Mouse (Mus musculus) limb, embryonic 13.5 days (tissue): Measurements from ENCODE around the gene Nupr1. TPM values are rescaled to one million over a fixed set of nuclear protein-coding genes. Genes with fewer than 3 reads are reported as not detected.
A peak's percentile ranks its signal among the peaks of the same experiment; 100 is the strongest.
"Not testable (repeated sequence)": the region's sequence is repeated elsewhere in the genome, so short reads cannot be mapped to it uniquely, and the experiment has no call there.

ENCODE experiments used
- ATAC-seq: fragments of 200-750 bp; cut with Nextera tagmentation; 2 replicates; pipeline ENCODE4 v1.8.0; 2017; ENCODE audit warnings: low read depth, moderate number of reproducible peaks, moderate TSS enrichment; ENCODE audit not compliant: low FRiP score
- H3K27ac ChIP-seq: fragments of 300-500 bp; sonication (generic); 2 replicates; pipeline ENCODE4 v1.5.1; 2015; ENCODE audit warnings: inconsistent platforms, mild to moderate bottlenecking, moderate library complexity
- H3K27me3 ChIP-seq: fragments of 300-500 bp; sonication (generic); 2 replicates; pipeline ENCODE4 v1.6.1; 2015; ENCODE audit warnings: mild to moderate bottlenecking, inconsistent platforms
- H3K36me3 ChIP-seq: fragments of 300-500 bp; sonication (generic); 2 replicates; pipeline ENCODE4 v1.6.1; 2015; ENCODE audit warnings: inconsistent platforms, mild to moderate bottlenecking, moderate library complexity
- H3K4me1 ChIP-seq: fragments of 300-500 bp; sonication (generic); 2 replicates; pipeline ENCODE4 v1.6.1; 2015; ENCODE audit warnings: inconsistent platforms
- H3K4me2 ChIP-seq: fragments of 300-500 bp; sonication (generic); replicated peaks from 2 replicates; pipeline ENCODE4 v1.6.1; 2015; ENCODE audit warnings: inconsistent platforms, mild to moderate bottlenecking, moderate library complexity
- H3K4me3 ChIP-seq: fragments of 300-500 bp; sonication (generic); 2 replicates; pipeline ENCODE4 v1.5.1; 2015; ENCODE audit warnings: moderate library complexity, mild to moderate bottlenecking, inconsistent platforms
- H3K9ac ChIP-seq: fragments of 300-500 bp; sonication (generic); 2 replicates; pipeline ENCODE4 v1.6.1; 2015; ENCODE audit warnings: mild to moderate bottlenecking, inconsistent platforms
- H3K9me3 ChIP-seq: fragments of 300-500 bp; sonication (generic); 2 replicates; pipeline ENCODE4 v1.6.1; 2016; ENCODE audit warnings: inconsistent platforms
- WGBS: fragments of 180-500 bp; shearing (Covaris S2); methylation state at CpG from one replicate; pipeline ENCODE4 v1.1.7; 2015; 5-methylcytosine and 5-hydroxymethylcytosine counted together
- polyA plus RNA-seq: library from polyadenylated mRNA; unstranded; fragments of >200 nt; fragmentation: Nextera tagmentation; extraction: Ambion mirVana; gene quantifications from 2 replicates; pipeline ENCODE4 v1.2.1, GENCODE M21; 2015

Gene Nupr1
- polyA plus RNA-seq, 1 experiment from 2014 or later = 4.7 TPM

DNA sequence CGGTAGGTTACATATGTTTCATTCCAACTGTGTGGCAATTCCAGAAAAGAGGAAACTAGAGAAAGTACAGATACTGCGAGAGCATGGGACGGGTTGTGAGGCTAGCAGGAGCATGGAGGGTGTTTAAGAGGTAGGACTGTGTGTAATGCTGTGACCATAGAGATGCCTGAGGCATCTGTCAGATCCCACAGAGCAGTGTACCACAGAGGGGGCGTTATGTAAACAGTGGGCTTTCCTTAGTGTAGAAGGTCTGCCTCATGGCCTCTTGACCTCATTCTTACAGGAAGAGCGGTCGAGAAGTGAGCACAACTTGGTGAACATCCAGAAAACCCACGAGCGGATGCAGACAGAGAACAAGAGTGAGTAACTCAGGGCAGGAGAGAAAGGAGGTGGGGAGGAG is 33.0 kb upstream of the Nupr1 start:
- no peak overlapping the region for H3K27ac ChIP-seq
- H3K4me1 ChIP-seq = no peaks in the 10 kb centered on the region
- H3K9ac ChIP-seq = no peak overlapping the region
- no peak overlapping the region for H3K4me3 ChIP-seq
- H3K4me2 ChIP-seq = no peak overlapping the region
- no peak for ATAC-seq
- H3K9me3 ChIP-seq = no peaks in the 10 kb centered on the region
- no peaks in the 10 kb centered on the region for H3K27me3 ChIP-seq
- H3K36me3 ChIP-seq = peaks cover 65% of the 10 kb centered on the region
- 81% methylated on average over 8 of the region's 8 CpGs for WGBS

DNA sequence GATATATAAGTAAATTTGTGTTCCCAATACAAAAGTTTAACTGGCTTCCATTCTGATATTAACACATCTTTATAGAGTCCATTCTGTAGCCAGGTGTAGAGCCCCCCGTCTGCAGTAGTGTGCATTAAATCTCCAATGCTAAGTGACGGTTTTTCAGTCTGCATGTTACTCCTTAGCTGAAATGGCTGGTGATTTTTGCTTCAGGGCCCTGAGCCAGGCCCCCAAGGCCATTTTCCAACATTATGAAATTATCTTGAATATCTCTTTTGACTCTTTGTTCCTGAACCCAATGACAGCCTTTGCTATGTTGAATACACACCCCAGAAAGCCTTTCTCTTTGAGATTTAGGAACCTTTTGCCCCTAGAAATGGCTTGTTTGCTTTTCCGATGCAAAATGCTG is 29.1 kb upstream of the Nupr1 start:
- Histone ChIP-seq H3K4me1 (no peaks in the 10 kb centered on the region), H3K4me2 (no peak overlapping the region), H3K36me3 (peaks cover 30% of the 10 kb centered on the region), H3K4me3 (no peak overlapping the region), H3K9ac (no peak overlapping the region), H3K9me3 (no peaks in the 10 kb centered on the region), H3K27ac (no peak overlapping the region), H3K27me3 (no peaks in the 10 kb centered on the region)
- ATAC-seq = no peak
- 78% methylated on average over 3 of the region's 3 CpGs for WGBS

DNA sequence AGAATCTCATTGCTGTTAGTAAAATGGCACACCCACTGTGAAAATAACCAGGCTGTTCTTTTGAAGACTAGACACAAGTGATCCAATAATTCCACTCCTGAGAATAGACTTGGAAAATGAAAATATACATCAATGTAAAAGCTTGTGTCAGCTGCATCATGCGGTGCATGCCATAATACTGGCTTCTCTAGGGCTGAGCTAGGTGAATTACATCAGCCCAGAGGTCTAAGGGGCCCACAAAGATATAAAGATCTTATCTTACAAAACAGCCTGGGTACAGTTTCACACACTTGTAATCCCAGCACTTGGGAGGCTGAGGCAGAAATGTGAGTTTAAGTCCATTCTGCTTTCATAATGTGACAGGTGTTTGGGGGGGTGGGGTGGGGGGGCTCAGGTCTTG is 26.9 kb upstream of the Nupr1 start:
- Histone ChIP-seq H3K9ac (no peak overlapping the region), H3K4me1 (no peaks in the 10 kb centered on the region), H3K27me3 (no peaks in the 10 kb centered on the region), H3K4me2 (no peak overlapping the region), H3K9me3 (no peaks in the 10 kb centered on the region), H3K36me3 (peaks cover 9% of the 10 kb centered on the region), H3K4me3 (no peak overlapping the region), H3K27ac (no peak overlapping the region)
- no peak for ATAC-seq
- 74% methylated on average over 1 of the region's 1 CpGs for WGBS

- no peak for ATAC-seq
- no peaks in the 10 kb centered on the region for H3K36me3 ChIP-seq
- H3K4me2 ChIP-seq = no peak overlapping the region
- no peak overlapping the region for H3K27ac ChIP-seq
- 95% methylated on average over 3 of the region's 3 CpGs for WGBS
- no peak overlapping the region for H3K4me3 ChIP-seq
- no peaks in the 10 kb centered on the region for H3K27me3 ChIP-seq
- no peak overlapping the region for H3K9ac ChIP-seq
- no peaks in the 10 kb centered on the region for H3K9me3 ChIP-seq
- H3K4me1 ChIP-seq = no peaks in the 10 kb centered on the region
These were observed 25.0 kb upstream of the Nupr1 start for GRCm38 (mm10) chr7:126655695-126656094.

GRCm38 (mm10) chr7:126653991-126654390 is 23.3 kb upstream of the Nupr1 start:
- Histone ChIP-seq H3K4me1 (peaks cover 6% of the 10 kb centered on the region), H3K9me3 (no peaks in the 10 kb centered on the region), H3K27ac (no peak overlapping the region), H3K4me3 (no peak overlapping the region), H3K9ac (no peak overlapping the region), H3K27me3 (no peaks in the 10 kb centered on the region), H3K4me2 (no peak overlapping the region), H3K36me3 (no peaks in the 10 kb centered on the region)
- ATAC-seq = no peak
- 67% methylated on average over 2 of the region's 2 CpGs for WGBS

DNA sequence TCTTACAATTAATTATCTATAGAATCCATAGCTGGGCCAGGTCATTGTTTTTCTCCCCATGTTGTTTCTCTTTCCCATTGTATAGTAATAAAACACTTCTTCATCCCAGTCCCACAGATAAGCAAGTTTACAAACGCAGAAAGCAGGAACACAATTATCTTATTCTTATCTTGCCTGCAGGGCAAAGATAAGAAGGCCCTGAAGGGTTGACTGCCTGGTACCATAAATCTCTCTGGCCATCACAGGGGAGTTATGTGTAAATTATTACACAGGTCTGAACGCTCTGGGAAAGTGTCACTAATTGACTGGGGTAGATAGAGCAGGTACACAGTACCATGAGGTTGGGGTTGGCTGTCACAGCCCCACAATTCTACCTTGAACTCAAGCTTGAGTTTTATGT is 20.2 kb upstream of the Nupr1 start:
- Histone ChIP-seq H3K27me3 (no peaks in the 10 kb centered on the region), H3K27ac (no peak overlapping the region), H3K4me3 (no peak overlapping the region), H3K9ac (no peak overlapping the region), H3K4me2 (no peak overlapping the region), H3K4me1 (peaks cover 12% of the 10 kb centered on the region), H3K9me3 (no peaks in the 10 kb centered on the region), H3K36me3 (no peaks in the 10 kb centered on the region)
- no peak for ATAC-seq
- WGBS = 55% methylated on average over 2 of the region's 2 CpGs

DNA sequence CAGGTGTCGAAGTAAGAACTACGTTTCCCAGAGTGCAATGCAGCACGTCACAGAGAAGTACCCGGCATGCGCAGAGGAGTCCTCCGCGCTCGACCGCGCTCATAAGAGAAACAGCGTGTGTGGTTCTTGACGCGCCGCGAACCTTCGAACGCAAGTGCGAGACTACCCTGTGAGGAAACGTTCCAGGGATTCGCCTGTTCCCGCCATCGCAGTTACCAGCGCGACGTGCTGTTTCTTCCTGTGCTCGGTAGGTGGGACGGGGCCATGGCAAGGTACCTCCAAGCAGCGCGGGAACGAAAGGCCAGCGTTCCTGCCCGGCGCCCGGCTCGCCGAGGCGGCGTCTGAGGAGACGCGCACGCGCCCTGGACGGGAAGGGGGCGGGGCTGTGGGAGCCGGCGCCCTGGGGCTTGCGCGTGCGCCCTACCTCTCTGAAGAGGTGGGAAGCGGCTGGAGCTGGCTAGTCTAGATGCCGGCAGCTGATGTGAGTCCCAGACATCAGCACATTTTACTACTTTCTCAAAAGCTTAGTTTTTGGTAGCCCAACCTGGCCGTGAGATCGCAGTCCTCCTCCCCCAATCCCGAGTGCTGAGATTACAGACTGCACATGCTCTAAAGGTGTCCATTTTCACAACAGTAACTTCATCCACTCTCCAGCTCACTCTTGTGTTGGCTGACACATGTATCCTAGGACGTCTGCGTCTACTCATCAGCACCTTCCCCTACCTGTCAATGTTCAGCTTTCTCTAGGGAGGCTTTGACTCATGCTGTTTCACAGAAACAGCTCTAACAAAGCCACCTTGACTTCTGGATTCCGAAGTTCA is 18.8 kb upstream of the Nupr1 start, which contains the start of gene Sgf29:
Sgf29 (plus strand) TSS at position 79 of the 821 bp plus-strand sequence.
- Histone ChIP-seq H3K4me2 (peak within 1 kb of the TSS; percentile 81), H3K9me3 (no peaks in the 10 kb centered on the region), H3K4me3 (peak within 1 kb of the TSS; percentile 63), H3K27ac (peak within 1 kb of the TSS; percentile 93), H3K4me1 (peaks cover 12% of the 10 kb centered on the region), H3K27me3 (no peaks in the 10 kb centered on the region), H3K36me3 (no peaks in the 10 kb centered on the region), H3K9ac (peak within 1 kb of the TSS; percentile 74)
- peak; percentile 97 for ATAC-seq
- 1% methylated on average over 57 of the region's 57 CpGs for WGBS

GRCm38 (mm10) chr7:126648486-126648885 is 17.8 kb upstream of the Nupr1 start:
- Histone ChIP-seq H3K4me3 (peak overlapping the region; percentile 63), H3K4me1 (peaks cover 12% of the 10 kb centered on the region), H3K9me3 (no peaks in the 10 kb centered on the region), H3K27ac (no peak overlapping the region), H3K27me3 (no peaks in the 10 kb centered on the region), H3K4me2 (peak overlapping the region; percentile 81), H3K36me3 (no peaks in the 10 kb centered on the region), H3K9ac (no peak overlapping the region)
- WGBS = 81% methylated on average over 4 of the region's 4 CpGs
- ATAC-seq = no peak

DNA sequence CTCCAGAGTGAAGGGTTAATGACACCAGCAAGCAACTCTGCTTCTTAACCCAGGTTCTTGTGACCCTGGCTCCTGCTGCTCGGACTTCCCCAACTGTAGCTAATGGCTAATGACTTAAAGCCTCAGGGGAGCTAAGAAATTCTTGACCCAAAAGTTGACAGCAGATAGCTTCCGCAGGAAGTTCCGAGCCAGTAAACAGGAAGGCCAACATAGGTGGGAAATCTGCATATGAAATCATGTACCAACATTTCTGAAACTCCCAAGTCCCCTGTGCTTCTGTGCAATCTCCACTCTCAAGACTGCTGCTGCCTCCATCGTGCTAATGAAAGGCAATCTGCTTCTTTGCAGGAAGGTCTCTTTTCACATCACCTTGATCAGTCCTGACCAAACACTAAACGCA is 15.0 kb upstream of the Nupr1 start:
- no peak overlapping the region for H3K4me2 ChIP-seq
- WGBS = 37% methylated on average over 5 of the region's 5 CpGs
- ATAC-seq = no peak
- H3K4me3 ChIP-seq = no peak overlapping the region
- H3K4me1 ChIP-seq = peaks cover 12% of the 10 kb centered on the region
- H3K27me3 ChIP-seq = no peaks in the 10 kb centered on the region
- no peak overlapping the region for H3K27ac ChIP-seq
- no peaks in the 10 kb centered on the region for H3K9me3 ChIP-seq
- H3K9ac ChIP-seq = no peak overlapping the region
- no peaks in the 10 kb centered on the region for H3K36me3 ChIP-seq

DNA sequence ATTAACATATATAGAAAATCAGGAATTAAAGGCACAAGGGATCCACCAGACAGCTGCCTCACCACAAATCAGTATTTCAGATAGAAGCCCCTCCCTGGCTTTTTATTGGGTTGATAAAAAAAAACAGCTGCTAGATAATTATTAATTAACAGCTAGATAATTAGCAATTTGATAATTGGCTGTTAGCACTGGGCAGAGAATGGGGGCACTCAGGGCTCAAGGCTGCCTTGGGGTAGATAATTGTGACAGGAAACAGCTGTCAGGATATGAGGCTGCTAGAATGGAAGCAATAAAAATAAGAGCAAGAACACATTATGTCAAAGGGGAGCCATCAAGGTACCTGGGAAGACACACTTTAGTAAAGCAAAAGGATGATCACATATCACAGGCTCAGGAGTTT is 14.3 kb upstream of the Nupr1 start:
- Histone ChIP-seq H3K36me3 (no peaks in the 10 kb centered on the region), H3K4me2 (no peak overlapping the region), H3K4me1 (peaks cover 8% of the 10 kb centered on the region), H3K9me3 (no peaks in the 10 kb centered on the region), H3K9ac (no peak overlapping the region), H3K4me3 (no peak overlapping the region), H3K27ac (no peak overlapping the region), H3K27me3 (no peaks in the 10 kb centered on the region)
- no peak for ATAC-seq

DNA sequence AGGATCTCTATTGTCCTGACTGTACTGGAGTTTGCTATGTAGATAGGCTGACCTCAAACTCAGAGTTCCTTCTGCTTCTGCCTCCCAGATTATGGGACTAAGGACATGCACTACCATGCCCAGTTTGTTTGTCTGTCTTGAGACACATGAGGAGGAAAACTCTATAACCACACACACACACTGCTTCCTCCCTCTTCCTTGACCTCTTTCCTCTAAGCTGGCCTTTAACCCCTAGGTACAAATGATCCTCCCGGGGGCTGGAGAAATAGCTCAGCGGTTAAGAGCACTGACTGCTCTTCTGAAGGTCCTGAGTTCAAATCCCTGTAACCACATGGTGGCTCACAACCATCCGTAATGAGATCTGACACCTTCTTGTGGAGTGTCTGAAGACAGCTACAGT is 13.7 kb upstream of the Nupr1 start:
- Histone ChIP-seq H3K9me3 (no peaks in the 10 kb centered on the region), H3K27ac (no peak overlapping the region), H3K9ac (no peak overlapping the region), H3K36me3 (no peaks in the 10 kb centered on the region), H3K27me3 (no peaks in the 10 kb centered on the region), H3K4me1 (peaks cover 11% of the 10 kb centered on the region), H3K4me3 (no peak overlapping the region), H3K4me2 (no peak overlapping the region)
- WGBS = 67% methylated on average over 3 of the region's 3 CpGs
- ATAC-seq = no peak

GRCm38 (mm10) chr7:126643244-126643617 is 12.6 kb upstream of the Nupr1 start:
- 74% methylated on average over 3 of the region's 3 CpGs for WGBS
- not testable (repeated sequence) for H3K9me3 ChIP-seq, H3K4me2 ChIP-seq, H3K9ac ChIP-seq, H3K27ac ChIP-seq, H3K27me3 ChIP-seq, H3K4me3 ChIP-seq, H3K4me1 ChIP-seq, H3K36me3 ChIP-seq, ATAC-seq
